Mouse (Mus musculus): ENCODE measurements at regions not wholly inside any gene's neighbourhood (a gene's known extent, or its start where the extent isn't known, plus 50 kb on each side); places are given as distances from the start of the nearest gene placed in this dataset.

DNA sequence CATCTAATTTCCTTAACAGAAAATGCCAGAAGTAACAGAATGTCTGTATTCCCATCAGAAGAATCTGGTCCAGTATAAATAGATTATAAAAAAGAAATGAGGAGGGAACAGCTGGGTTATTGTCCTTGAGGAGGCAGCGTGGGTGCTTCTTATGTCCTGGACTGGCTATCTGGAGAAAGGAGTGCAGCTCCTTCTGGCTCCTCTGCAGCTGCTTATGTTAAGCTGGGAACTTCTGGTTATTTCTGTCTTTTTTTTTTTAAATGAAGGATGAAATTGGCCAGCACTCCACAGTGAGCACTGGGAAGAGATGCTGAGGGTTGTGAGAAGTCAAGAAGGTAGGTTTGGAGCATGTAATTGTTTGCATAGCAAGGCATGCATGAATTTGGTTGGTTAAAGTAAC lies 441.5 kb downstream of the Ebf1 start:
- DNase-seq, result no peak

DNA sequence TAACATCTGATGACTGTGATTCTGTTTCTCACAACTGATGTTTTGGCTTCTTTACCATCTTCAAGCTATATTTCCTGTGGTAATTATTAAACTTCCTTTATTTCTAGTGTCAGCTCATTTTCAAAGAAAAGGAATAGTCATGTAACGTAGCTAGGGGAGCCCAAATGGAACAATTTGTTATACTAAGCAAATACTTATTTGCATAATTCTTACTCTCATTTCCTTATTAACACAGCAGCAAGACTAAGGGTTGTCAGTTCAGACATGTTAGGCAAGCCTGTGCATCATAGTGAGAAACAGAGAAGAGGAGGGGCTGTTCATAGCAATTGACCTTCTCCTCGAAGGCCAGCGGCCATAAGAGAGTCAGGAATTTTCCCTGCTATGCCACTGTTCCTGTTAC lies 449.5 kb downstream of the Ebf1 start:
- DNase-seq, result no peak

DNA sequence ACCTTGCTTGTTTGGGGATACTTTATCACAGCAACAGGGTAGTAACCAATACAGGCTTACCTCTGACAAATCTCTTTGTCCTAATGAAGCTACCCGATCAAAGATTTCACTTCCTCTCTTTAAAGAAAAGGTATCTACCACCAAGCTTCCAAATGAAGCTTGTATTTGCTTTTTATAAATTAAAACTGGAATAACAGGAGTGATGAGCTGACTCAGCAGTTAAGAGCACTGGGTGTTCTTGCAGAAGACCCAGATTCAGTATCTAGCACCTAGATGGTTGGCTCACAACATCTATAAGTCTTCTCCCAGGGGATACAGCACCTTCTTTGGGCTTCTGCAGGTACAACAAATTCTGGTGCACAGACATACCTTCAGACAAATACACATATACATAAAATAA lies 453.2 kb downstream of the Ebf1 start:
- no peak for DNase-seq

DNA sequence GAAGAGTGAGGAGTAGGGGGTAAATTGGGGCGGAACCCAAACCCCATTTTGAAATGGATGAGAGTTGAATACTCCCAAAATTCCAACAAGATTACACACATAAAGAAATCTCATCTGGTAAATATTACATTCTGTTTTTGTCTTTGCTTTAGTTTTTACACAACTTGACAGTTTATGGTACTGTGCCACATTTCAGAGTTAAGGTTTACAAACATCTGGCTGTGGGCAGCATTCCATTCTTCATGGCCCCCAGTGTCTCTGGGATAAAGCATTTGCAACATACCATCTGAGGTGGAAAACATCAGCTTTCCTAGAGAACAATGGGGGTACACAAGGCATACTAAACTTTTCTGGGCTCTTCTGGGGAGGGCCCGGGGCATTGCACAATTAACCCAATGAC lies 454.1 kb downstream of the Ebf1 start:
- peak; percentile 18 for DNase-seq

DNA sequence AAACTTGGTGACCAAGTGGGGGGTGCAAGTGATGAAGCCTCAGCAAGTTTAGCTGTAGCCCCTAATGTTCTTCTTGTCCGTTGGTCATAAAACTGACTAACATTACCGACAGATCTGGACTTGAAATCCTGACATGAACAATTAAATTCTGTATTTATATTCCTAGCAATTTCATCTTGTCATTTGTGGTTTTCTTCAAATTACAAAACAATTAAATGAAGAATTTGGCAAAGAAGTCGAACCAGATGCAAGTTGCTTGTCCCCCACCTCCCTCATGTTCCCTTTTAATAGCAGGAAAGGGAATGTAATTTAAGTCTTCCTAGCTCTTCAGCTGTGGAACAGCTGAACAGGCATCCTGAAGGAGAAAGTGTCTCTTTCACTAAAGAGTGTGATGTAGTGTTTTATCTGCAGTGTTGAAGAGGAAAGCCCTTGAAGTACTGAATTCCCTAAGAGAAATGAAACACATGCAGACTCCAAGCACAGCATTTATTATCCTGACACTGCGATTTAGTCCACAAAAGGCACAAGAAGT lies 467.5 kb downstream of the Ebf1 start:
- no peak for DNase-seq

DNA sequence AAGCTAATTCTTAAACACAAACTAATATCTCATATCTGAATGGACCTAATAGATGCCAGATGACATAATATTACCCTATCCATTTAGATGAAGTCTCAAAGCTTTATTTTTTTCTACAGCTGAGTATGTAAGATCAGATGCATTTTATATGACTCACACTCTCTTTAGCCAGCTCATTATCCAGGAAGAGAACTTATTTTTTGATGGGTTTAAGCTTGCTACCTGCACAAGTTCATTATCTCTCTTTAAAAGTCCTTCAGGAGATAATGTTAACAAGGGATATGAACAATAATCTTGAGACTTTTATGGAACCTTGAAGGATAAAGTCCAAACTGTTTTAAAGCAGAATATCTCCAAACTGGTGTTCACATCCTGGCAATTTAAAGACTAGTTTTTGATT lies 468.0 kb downstream of the Ebf1 start:
- no peak for DNase-seq

DNA sequence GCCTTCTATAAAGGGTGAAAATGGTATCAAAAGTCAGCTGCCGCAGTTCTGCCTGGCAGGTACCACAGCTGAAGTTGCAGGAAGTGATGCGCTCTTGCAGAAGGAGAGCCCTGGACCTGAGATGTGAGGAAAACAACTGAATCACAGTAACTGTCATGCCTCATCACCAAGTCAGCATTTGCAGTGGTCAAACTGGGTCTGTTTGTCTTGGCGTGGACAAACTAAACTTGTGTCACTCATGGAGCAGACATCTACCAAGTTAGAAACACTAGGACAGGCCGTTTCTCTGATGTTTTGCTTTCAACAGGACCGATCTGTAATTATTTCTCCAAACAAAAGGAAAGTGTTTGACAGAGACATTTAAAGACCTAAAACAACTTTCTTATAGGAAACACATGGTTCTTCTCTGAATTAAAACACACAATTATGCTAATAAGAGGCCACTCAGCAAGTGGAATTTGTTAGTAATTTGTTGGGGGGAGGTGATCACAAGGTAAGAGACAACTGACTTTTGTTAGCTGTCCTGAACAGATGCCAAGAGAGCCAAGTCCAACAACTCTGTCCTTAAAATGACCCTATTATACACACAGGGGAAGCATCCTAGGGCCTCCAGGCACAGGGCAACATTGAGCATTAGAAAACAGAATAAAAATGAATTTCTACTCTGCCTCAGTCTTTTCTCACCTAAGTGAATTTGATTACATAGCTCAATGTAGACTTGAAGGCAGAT lies 470.2 kb downstream of the Ebf1 start:
- DNase-seq, result no peak

DNA sequence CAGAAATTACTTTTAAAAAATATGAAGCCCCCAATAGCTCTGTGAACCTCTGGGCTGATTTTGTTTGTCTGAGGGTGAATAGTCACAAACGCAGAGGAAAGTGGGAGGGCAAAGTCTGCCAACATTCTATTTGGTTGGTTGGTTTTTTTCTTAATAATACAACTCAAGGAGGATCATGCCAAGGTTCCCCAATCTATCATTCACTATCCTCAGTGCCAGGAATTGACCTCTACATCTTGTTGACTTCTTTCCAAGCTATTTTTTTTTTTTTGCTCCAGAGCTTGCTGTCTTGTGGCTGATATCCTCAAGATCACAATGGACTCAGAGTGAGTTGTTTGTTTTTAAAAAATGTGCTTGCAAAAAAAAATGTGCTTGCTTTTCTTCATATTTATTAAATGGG lies 471.2 kb downstream of the Ebf1 start:
- no peak for DNase-seq

DNA sequence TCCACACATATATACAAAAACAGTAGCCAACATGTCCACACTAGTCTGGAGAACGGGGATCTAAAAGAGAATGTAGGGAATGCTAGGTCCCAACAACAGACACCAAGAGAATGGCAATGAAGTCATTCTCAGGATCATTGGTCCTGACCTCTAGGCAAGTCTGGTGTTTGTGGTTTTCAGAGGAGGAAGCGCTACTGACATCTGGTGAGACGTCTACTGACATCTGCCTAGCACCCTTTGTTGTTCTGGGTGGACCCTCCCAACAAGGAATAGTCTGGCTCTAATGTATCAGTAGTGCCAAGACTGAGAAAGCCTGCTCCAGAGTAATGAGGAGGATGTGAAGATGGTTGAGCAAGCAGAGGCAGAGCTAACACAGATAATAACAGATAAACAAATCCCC lies 472.4 kb downstream of the Ebf1 start:
- DNase-seq, result no peak

DNA sequence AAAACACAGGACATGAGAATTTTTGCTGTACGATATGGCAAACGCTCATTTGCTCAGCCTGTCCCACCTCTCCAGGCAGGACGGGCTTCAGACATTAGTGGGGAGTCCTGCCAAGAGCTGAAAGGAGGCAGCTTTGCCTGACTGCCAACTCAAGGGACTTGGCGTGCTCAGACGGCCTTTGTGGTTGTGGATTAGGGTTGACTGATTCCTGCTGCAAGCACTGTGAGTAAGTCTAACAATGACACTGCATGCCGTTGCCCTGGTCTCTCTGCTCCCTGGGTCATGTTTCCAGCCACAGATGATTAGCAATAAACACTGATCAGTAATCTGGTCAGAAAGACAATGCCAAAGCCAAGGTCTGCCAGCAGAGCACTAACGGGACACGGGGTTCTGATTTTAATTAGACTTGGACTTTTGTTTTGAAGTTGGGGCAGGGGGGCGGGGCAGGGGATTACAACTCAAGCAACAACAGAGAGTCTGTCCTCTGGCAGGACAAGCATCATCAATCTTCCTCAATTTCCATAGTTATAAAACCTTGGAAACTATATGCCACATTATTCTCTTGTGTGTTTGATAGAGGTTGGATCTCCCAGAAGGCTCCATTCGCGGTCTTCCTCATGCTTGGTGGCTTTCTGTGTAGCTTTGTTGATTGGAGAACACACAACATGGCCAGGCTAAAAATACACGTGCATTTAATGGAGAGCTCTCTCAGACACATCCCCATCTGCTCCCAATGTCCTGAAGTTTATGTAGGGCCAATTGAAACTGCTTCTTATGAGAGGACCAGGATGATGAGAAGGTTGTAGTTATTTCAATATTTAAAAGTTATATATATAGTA lies 486.6 kb downstream of the Ebf1 start:
- peak; percentile 24 for DNase-seq

DNA sequence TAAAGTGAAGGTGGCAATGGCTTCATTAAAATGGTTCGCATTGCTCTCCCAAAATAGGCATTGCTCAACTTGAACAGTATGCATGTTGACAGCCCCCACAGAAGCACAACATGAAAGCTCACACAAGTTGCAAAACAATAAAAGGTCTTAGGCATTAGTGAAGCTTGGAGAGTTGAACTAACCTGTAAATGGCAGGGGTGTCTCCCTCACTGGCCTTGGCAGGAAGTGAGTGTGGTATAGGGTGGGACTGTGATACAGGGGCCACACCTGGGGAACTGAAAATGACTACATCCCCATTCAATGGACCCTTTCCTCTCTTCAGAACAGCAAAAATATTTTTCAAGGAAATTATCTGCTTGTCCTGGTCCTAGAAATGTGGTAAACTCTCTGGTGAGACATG lies 499.6 kb downstream of the Ebf1 start:
- no peak for DNase-seq

DNA sequence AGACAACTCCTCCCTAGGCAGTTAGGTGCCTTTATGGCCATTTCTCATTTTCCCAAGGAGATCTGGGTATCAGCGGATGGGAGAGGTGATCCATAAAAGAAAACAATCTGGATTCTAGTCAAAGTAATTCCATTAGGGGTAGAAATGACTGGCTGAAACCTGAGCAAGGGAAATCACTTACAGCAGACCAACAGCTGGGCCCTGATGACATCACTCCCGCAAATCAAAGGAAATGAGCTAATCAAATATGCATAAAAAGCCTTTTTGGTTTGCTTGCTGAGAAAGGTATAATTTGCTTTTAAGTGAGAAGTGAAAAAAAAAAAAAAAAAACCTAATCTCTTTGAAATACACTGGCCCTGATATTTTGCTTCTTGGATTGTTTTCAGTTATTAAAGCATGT lies 506.2 kb downstream of the Ebf1 start:
- DNase-seq, result no peak

DNA sequence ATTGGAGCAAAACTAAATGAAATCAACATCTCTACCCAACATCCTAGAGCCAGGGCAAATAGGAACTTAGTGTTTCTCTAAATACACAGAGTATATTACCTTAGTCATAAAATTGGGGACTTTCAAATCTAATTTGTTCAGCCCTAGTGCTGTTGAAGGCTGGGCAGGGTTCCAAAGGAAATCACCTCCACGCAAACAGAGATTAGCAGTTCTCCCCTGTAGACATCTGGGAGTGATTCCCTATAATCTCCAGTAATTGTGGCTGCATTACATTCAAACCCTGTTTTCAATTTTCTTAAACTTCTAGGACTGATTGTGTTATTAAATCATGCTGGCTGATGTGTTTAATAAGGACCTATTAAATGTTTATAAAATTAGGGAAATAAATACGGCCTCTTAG lies 519.7 kb downstream of the Ebf1 start:
- no peak for DNase-seq

DNA sequence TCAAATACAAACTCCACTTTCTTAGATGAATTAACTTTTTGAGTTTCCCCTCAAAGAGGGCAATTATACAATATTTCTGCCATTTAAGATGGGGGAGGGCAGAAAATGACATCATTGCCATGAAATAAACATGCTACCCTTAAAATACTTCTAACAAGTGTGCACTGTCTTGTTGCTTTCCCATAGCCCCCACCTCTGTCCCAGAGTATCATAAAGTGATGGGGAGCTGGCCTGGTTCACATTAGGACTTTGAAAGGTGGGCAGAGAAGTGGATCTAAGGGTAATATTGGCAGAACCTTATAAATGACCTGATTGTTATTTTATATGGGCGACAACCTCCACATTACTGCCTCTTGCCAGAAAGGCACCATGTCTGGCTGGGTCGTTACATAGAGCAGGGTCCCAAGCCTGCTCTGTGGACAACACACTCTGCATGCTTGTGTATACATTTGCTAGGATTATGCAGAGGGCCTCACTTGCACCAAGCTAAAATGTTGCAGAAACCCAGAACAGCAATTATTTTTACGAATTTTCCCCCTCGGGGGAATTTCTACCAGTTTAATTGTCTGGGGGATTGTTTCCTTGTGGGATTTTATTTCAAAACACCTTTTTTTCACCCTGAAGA lies 521.3 kb downstream of the Ebf1 start:
- DNase-seq, result no peak

DNA sequence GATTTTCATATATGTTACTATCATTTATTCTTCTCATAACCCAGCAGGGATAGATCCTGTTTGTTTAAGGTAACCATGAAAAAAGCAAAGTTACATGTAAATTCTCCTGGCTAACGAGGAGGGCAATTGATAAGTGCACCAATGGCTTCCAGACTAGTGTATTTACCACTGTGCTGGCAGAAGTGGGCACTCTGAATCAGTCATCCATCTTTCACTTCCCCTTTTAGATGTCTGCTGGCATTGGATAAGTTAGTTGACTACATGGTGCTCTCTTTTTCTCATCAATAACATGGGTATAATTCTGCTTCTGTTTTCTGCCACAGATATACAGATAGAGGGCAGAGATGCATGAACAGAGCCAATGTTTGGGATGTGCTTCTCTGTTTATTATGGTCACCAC lies 523.4 kb downstream of the Ebf1 start:
- DNase-seq, result no peak

DNA sequence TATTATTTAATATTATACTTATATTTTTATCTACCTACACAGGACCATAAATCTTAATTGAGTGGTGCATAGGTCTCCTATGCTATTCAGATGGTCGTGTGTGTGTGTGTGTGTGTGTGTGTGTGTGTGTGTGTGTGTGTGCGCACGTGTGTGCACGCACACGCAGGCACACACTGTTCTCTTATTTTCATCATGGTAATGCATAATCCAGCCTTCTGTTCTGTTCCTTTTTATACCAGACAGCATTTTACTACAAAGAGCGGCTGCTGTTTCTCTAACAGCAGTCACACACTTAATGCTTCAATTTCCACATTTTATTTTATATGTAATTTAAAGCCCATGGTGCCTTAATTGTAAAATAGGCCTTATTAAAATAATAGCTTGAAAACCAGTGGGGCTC lies 537.0 kb downstream of the Ebf1 start:
- no peak for DNase-seq

DNA sequence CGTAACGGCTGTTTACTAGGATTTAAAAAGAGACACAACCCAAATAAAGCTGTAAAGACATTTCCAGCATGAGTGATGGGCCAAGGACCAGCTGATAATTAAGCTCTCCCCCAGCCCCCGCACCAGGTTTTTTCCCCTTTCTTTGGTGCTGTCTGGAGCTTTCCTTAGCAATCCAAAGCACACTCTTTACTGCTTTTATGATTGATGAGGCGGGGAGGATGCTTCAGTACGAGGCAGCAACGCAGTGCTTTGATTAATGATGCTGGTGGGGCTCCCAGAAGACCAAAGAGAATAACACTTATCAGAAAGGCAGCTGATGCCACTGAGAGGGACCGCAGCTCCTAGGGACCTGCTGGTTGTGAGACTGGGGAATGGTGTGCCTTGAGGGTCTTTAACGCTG lies 537.4 kb downstream of the Ebf1 start:
- DNase-seq, result no peak

DNA sequence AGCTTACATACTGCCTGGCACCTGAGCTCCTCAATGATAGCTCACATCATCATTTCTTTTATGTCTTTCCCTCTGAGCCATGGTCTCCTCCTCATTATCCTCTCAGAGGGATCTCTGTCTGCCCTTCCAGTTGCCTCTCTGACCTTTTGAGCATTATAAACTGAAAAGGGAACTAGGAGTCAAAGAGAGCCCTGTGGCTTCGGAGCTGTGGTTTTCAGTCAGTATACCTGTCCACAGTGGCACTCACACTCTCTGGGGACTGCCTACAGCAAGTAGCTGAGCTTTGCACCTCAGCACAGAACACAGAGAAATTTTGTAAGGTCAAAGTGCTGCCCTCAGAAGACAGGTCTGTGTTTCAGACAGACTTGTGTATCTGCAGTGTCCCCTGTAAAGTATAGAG lies 538.7 kb downstream of the Ebf1 start:
- DNase-seq, result no peak

DNA sequence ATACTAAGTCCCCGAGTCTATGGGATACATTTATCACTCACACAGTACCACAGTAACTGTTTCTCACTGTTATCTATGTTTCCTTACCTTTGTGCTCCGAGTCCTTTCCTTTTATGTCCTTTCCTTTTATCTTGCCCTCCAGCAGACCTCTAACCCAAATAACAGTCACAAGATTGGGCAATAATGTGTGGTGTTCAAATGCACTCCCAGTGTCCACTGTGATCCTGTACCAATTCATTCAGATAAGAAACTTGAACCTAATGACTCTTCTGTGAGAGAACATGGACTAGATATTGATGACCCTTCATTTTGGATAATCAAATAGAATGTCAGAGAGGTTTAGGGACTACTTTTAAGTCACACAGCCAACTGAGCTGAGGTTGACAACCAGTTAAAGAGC lies 541.2 kb downstream of the Ebf1 start:
- DNase-seq, result no peak

DNA sequence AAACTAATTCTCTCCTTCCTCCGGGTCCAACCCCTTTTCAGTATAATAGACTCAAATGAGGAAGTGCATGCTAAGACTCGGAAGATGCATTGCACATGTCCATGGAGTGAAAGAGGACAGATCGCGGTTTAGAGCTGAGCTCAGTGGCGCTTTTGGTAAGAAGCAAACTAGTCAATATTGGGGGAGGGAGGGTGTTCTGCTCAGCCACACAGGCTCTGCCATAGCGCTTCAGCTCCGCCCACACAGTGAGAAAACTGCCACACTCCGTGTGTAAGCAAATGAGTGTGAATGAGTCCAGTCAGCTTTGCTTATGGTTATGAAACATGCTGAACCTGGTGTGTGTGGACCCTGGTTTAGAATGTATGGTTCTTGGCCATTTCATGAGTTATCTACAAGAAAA lies 543.8 kb downstream of the Ebf1 start:
- no peak for DNase-seq

DNA sequence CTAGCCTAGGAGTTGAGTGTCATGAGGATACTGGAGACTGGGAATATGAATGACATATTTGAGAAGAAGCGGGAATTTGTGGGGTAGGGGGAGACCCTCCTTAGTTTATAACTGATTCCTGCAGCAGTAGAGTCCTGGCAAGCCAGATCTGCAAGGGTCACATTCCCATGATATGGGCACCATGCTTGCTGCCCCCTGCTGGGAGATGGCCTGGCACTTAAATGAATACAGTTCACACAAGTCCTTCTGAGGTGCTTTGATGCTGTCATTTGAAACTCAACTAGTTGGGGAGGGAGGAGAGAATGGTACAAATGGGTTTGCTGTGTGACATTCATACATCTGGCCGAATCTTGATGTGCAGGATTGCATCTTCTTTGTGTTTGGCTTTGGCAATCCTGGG lies 556.4 kb downstream of the Ebf1 start:
- DNase-seq, result no peak

DNA sequence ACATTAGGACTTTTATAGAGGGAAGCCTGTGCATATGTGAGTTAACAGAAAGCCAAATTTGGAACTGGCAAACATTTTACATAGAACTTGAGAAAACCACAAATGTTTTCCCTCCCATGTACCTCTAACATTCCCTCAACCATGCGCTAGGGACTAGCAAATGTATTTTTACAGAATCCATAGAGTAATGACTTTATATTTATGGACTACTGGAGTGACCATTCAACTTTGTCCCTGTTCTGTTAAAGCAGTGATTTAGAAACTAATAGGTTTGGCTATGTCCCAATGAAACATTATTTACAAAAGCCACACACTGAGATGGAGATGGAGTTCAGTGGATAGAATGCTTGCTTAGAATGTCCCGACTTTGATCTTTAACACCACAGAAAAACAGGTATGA lies 557.0 kb downstream of the Ebf1 start:
- no peak for DNase-seq
